Mouse (Mus musculus) cerebellum, adult 2 months (tissue): Measurements from ENCODE around the gene Sgk2.

Experiments used
- CTCF ChIP-seq: fragments of 200-500 bp; IDR thresholded peaks from 2 replicates; pipeline ENCODE4 v1.5.1; 2011; ENCODE audit warnings: low read depth, mild to moderate bottlenecking, control low read depth, low read length, moderate library complexity, borderline replicate concordance; ENCODE audit not compliant: insufficient read depth
- POLR2A ChIP-seq: fragments of 200-500 bp; IDR thresholded peaks from 2 replicates; pipeline ENCODE4 v1.6.1; 2011; ENCODE audit warnings: low read length, control low read depth, borderline replicate concordance; ENCODE audit not compliant: insufficient read depth

GRCm38 (mm10) chr2:163055715-163056114, 68.6 kb downstream of the Sgk2 start:
- TF ChIP-seq CTCF (no peak), POLR2A (no peak)
